Mouse (Mus musculus): ENCODE data around the gene Tmem109. TPM values are rescaled to one million over a fixed set of nuclear protein-coding genes. Genes with fewer than 3 reads are reported as not detected.

The Tmem109 gene
- polyA plus RNA-seq, 1 experiment = 71.8 TPM

GRCm38 (mm10) chr19:10920532-10920931 is 38.7 kb upstream of the Tmem109 start, which contains the start of gene Zp1:
Gene Zp1 (minus strand): TSS chr19:10920632.
- Histone ChIP-seq H3K27me3 (ENCODE audit: control insufficient read depth, insufficient read depth, low read length) (peaks cover 5% of the 10 kb centered on the region; the same call in 1 of the 2 replicates), H3K4me3 (ENCODE audit: control insufficient read depth, insufficient read depth, low read length) (no peak within 1 kb of the TSS), H3K36me3 (ENCODE audit: control insufficient read depth, insufficient read depth, low read length) (no peaks in the 10 kb centered on the region), H3K27ac (ENCODE audit: control insufficient read depth, insufficient read depth, low read length) (no peak within 1 kb of the TSS), H3K4me1 (replicated peaks; ENCODE audit: control insufficient read depth, insufficient read depth, low read length) (no peaks in the 10 kb centered on the region)
- TF ChIP-seq POLR2A (IDR thresholded peaks at IDR 0.05; ENCODE audit: control insufficient read depth, extremely low read depth, insufficient read depth, low read length, poor library complexity) (no peak), CTCF (IDR thresholded peaks at IDR 0.05; ENCODE audit: borderline replicate concordance, control insufficient read depth, extremely low read depth, insufficient read depth, low read length, poor library complexity) (no peak)
- WGBS = 40% methylated on average over 2 of the region's 2 CpGs
- DNase-seq = no peak

- H3K4me3 ChIP-seq (ENCODE audit: control insufficient read depth, insufficient read depth, low read length) = no peak overlapping the region
- 96% methylated on average over 10 of the region's 10 CpGs for WGBS
- H3K27me3 ChIP-seq (ENCODE audit: control insufficient read depth, insufficient read depth, low read length) = peaks cover 9% of the 10 kb centered on the region; the same call in 1 of the 2 replicates
- no peaks in the 10 kb centered on the region for H3K4me1 ChIP-seq (replicated peaks; ENCODE audit: control insufficient read depth, insufficient read depth, low read length)
- TF ChIP-seq CTCF (IDR thresholded peaks at IDR 0.05; ENCODE audit: borderline replicate concordance, control insufficient read depth, extremely low read depth, insufficient read depth, low read length, poor library complexity) (no peak), POLR2A (IDR thresholded peaks at IDR 0.05; ENCODE audit: control insufficient read depth, extremely low read depth, insufficient read depth, low read length, poor library complexity) (no peak)
- DNase-seq = no peak
- no peak overlapping the region for H3K27ac ChIP-seq (ENCODE audit: control insufficient read depth, insufficient read depth, low read length)
- H3K36me3 ChIP-seq (ENCODE audit: control insufficient read depth, insufficient read depth, low read length) = no peaks in the 10 kb centered on the region
Measured at GRCm38 (mm10) chr19:10918321-10918991, 36.7 kb upstream of the Tmem109 start.

- Histone ChIP-seq H3K4me1 (replicated peaks; ENCODE audit: control insufficient read depth, insufficient read depth, low read length) (no peaks in the 10 kb centered on the region), H3K4me3 (ENCODE audit: control insufficient read depth, insufficient read depth, low read length) (no peak overlapping the region), H3K27me3 (ENCODE audit: control insufficient read depth, insufficient read depth, low read length) (peaks cover 9% of the 10 kb centered on the region; the same call in 1 of the 2 replicates), H3K27ac (ENCODE audit: control insufficient read depth, insufficient read depth, low read length) (no peak overlapping the region), H3K36me3 (ENCODE audit: control insufficient read depth, insufficient read depth, low read length) (no peaks in the 10 kb centered on the region)
- no peak for DNase-seq
- TF ChIP-seq POLR2A (IDR thresholded peaks at IDR 0.05; ENCODE audit: control insufficient read depth, extremely low read depth, insufficient read depth, low read length, poor library complexity) (no peak), CTCF (IDR thresholded peaks at IDR 0.05; ENCODE audit: borderline replicate concordance, control insufficient read depth, extremely low read depth, insufficient read depth, low read length, poor library complexity) (no peak)
- WGBS = 69% methylated on average over 5 of the region's 5 CpGs
Measured at GRCm38 (mm10) chr19:10916506-10916905, 34.7 kb upstream of the Tmem109 start.

GRCm38 (mm10) chr19:10914870-10915269 is 33.1 kb upstream of the Tmem109 start:
- H3K4me3 ChIP-seq (ENCODE audit: control insufficient read depth, insufficient read depth, low read length) = no peak overlapping the region
- no peaks in the 10 kb centered on the region for H3K4me1 ChIP-seq (replicated peaks; ENCODE audit: control insufficient read depth, insufficient read depth, low read length)
- 6% methylated on average over 2 of the region's 2 CpGs for WGBS
- no peak for DNase-seq
- H3K27ac ChIP-seq (ENCODE audit: control insufficient read depth, insufficient read depth, low read length) = no peak overlapping the region
- H3K36me3 ChIP-seq (ENCODE audit: control insufficient read depth, insufficient read depth, low read length) = no peaks in the 10 kb centered on the region
- TF ChIP-seq CTCF (IDR thresholded peaks at IDR 0.05; ENCODE audit: borderline replicate concordance, control insufficient read depth, extremely low read depth, insufficient read depth, low read length, poor library complexity) (no peak), POLR2A (IDR thresholded peaks at IDR 0.05; ENCODE audit: control insufficient read depth, extremely low read depth, insufficient read depth, low read length, poor library complexity) (no peak)
- H3K27me3 ChIP-seq (ENCODE audit: control insufficient read depth, insufficient read depth, low read length) = peaks cover 9% of the 10 kb centered on the region; the same call in 1 of the 2 replicates

GRCm38 (mm10) chr19:10914291-10914690 is 32.5 kb upstream of the Tmem109 start:
- no peak for DNase-seq
- WGBS = 3% methylated on average over 7 of the region's 7 CpGs
- TF ChIP-seq POLR2A (IDR thresholded peaks at IDR 0.05; ENCODE audit: control insufficient read depth, extremely low read depth, insufficient read depth, low read length, poor library complexity) = no peak

GRCm38 (mm10) chr19:10909087-10909721 is 27.4 kb upstream of the Tmem109 start:
- no peak for DNase-seq
- Histone ChIP-seq H3K27ac (ENCODE audit: control insufficient read depth, insufficient read depth, low read length) (no peak overlapping the region), H3K27me3 (ENCODE audit: control insufficient read depth, insufficient read depth, low read length) (no peaks in the 10 kb centered on the region; the same call in 1 of the 2 replicates), H3K4me1 (replicated peaks; ENCODE audit: control insufficient read depth, insufficient read depth, low read length) (no peaks in the 10 kb centered on the region), H3K36me3 (ENCODE audit: control insufficient read depth, insufficient read depth, low read length) (peaks cover 17% of the 10 kb centered on the region), H3K4me3 (ENCODE audit: control insufficient read depth, insufficient read depth, low read length) (no peak overlapping the region)
- 95% methylated on average over 6 of the region's 6 CpGs for whole genome bisulfite sequencing
- TF ChIP-seq CTCF (IDR thresholded peaks at IDR 0.05; ENCODE audit: borderline replicate concordance, control insufficient read depth, extremely low read depth, insufficient read depth, low read length, poor library complexity) (no peak), POLR2A (IDR thresholded peaks at IDR 0.05; ENCODE audit: control insufficient read depth, extremely low read depth, insufficient read depth, low read length, poor library complexity) (no peak)

More at GRCm38 (mm10) chr19:10914291-10914690, 32.5 kb upstream of the Tmem109 start:
- no peak overlapping the region for H3K27ac ChIP-seq (ENCODE audit: control insufficient read depth, insufficient read depth, low read length)
- H3K4me1 ChIP-seq (replicated peaks; ENCODE audit: control insufficient read depth, insufficient read depth, low read length) = no peaks in the 10 kb centered on the region
- H3K36me3 ChIP-seq (ENCODE audit: control insufficient read depth, insufficient read depth, low read length) = no peaks in the 10 kb centered on the region
- no peak overlapping the region for H3K4me3 ChIP-seq (ENCODE audit: control insufficient read depth, insufficient read depth, low read length)
- peaks cover 9% of the 10 kb centered on the region; the same call in 1 of the 2 replicates for H3K27me3 ChIP-seq (ENCODE audit: control insufficient read depth, insufficient read depth, low read length)
